Mouse (Mus musculus): Measurements from ENCODE around the gene Tchh.

Tchh gene

GRCm38 (mm10) chr3:93442030-93442429, at the start of gene Tchh:
Gene Tchh (plus strand): TSS chr3:93442330.
- no peak for DNase-seq

GRCm38 (mm10) chr3:93393366-93393765, 48.8 kb upstream of the Tchh start, which contains the start of gene Rptn:
Gene Rptn (plus strand): TSS chr3:93393699.
- DNase-seq = no peak

GRCm38 (mm10) chr3:93403936-93404335, 38.2 kb upstream of the Tchh start:
- DNase-seq = no peak

GRCm38 (mm10) chr3:93406992-93407391, 35.1 kb upstream of the Tchh start:
- no peak for DNase-seq

GRCm38 (mm10) chr3:93411905-93412304, 30.2 kb upstream of the Tchh start:
- DNase-seq = no peak

GRCm38 (mm10) chr3:93431673-93432072, 10.5 kb upstream of the Tchh start:
- no peak for DNase-seq

GRCm38 (mm10) chr3:93443501-93444101, 1.5 kb downstream of the Tchh start:
- peak; percentile 89 for DNase-seq

- DNase-seq = peak; percentile 96
Measured at GRCm38 (mm10) chr3:93444343-93445164, 2.4 kb downstream of the Tchh start.

- DNase-seq = peak; percentile 87
Measured at GRCm38 (mm10) chr3:93445165-93445705, 3.1 kb downstream of the Tchh start.

GRCm38 (mm10) chr3:93446128-93446755, 4.1 kb downstream of the Tchh start:
- DNase-seq = no peak

GRCm38 (mm10) chr3:93446756-93447137, 4.6 kb downstream of the Tchh start:
- DNase-seq = peak; percentile 56

- peak; percentile 93 for DNase-seq
Measured at GRCm38 (mm10) chr3:93447138-93447841, 5.2 kb downstream of the Tchh start.

- no peak for DNase-seq
Measured at GRCm38 (mm10) chr3:93466556-93466955, 24.4 kb downstream of the Tchh start.

- DNase-seq = no peak
Measured at GRCm38 (mm10) chr3:93467130-93467529, 25.0 kb downstream of the Tchh start.

GRCm38 (mm10) chr3:93468561-93468960, 26.4 kb downstream of the Tchh start, which contains the start of gene Tchhl1:
Gene Tchhl1 (plus strand): TSS chr3:93468754.
- peak; percentile 80 for DNase-seq

- no peak for DNase-seq
Measured at GRCm38 (mm10) chr3:93469629-93470028, 27.5 kb downstream of the Tchh start.

GRCm38 (mm10) chr3:93480053-93480452, 37.9 kb downstream of the Tchh start:
- DNase-seq = peak; percentile 36

GRCm38 (mm10) chr3:93481982-93482616, 40.0 kb downstream of the Tchh start:
- no peak for DNase-seq

- DNase-seq = no peak
Measured at GRCm38 (mm10) chr3:93485611-93486010, 43.5 kb downstream of the Tchh start.

- DNase-seq = no peak
Measured at GRCm38 (mm10) chr3:93488541-93488940, 46.4 kb downstream of the Tchh start.

- DNase-seq = no peak
Measured at GRCm38 (mm10) chr3:93492176-93492575, 50.0 kb downstream of the Tchh start.

- peak; percentile 73 for DNase-seq
Measured at GRCm38 (mm10) chr3:93493992-93494391, 51.9 kb downstream of the Tchh start.
